Mouse (Mus musculus) hindbrain, embryonic 12.5 days (tissue): ENCODE data around the gene Nuak1. TPM values are rescaled to one million over a fixed set of nuclear protein-coding genes. Genes with fewer than 3 reads are reported as not detected.

ENCODE experiments used
- ATAC-seq: fragments of 200-750 bp; cut with Nextera tagmentation; 2 replicates; pipeline ENCODE4 v1.8.0; 2017; ENCODE audit warnings: moderate TSS enrichment; ENCODE audit not compliant: low FRiP score
- H3K27ac ChIP-seq: fragments of 300-500 bp; sonication (generic); 2 replicates; pipeline ENCODE4 v1.5.1; 2016; ENCODE audit warnings: mild to moderate bottlenecking
- H3K27me3 ChIP-seq: fragments of 300-500 bp; sonication (generic); 2 replicates; pipeline ENCODE4 v1.6.1; 2016; ENCODE audit warnings: mild to moderate bottlenecking
- H3K36me3 ChIP-seq: fragments of 300-500 bp; sonication (generic); 2 replicates; pipeline ENCODE4 v1.6.1; 2016; ENCODE audit warnings: mild to moderate bottlenecking
- H3K4me1 ChIP-seq: fragments of 300-500 bp; sonication (generic); 2 replicates; pipeline ENCODE4 v1.6.1; 2016
- H3K4me2 ChIP-seq: fragments of 300-500 bp; sonication (generic); replicated peaks from 2 replicates; pipeline ENCODE4 v1.6.1; 2016; ENCODE audit warnings: mild to moderate bottlenecking
- H3K4me3 ChIP-seq: fragments of 300-500 bp; sonication (generic); 2 replicates; pipeline ENCODE4 v1.5.1; 2016; ENCODE audit warnings: mild to moderate bottlenecking
- H3K9ac ChIP-seq: fragments of 300-500 bp; sonication (generic); 2 replicates; pipeline ENCODE4 v1.6.1; 2016; ENCODE audit warnings: mild to moderate bottlenecking, moderate library complexity
- H3K9me3 ChIP-seq: fragments of 300-500 bp; sonication (generic); replicated peaks from 2 replicates; pipeline ENCODE4 v1.6.1; 2016; ENCODE audit warnings: mild to moderate bottlenecking
- WGBS: fragments of 180-500 bp; shearing (Covaris S2); methylation state at CpG from one replicate; pipeline ENCODE4 v1.1.7; 2016; 5-methylcytosine and 5-hydroxymethylcytosine counted together
- polyA plus RNA-seq: library from polyadenylated mRNA; unstranded; fragments of >200 nt; fragmentation: Nextera tagmentation; extraction: Ambion mirVana; gene quantifications from 2 replicates; pipeline ENCODE4 v1.2.1, GENCODE M21; 2016

Nuak1 gene
- polyA plus RNA-seq, 1 experiment from 2014 or later: 4.6 TPM

DNA sequence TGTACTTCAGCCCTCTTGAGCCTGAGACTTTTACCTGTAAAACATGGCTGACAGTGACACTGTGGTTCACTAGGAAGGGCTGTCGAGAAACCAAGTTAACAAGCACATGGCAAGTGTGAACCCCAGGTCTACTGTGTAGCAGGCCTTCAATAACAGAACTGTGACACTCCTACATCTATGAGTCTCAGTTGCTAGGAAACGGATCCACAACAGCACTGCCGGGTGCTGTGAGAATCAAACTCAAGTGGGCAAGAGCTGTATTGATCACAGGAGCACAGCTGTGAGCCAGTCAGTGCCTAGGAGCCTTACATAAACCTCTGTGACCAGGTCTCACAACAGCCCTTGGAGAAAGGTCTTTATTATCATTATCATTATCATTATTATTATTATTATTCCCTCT lies 54.2 kb downstream of the Nuak1 start:
- WGBS: 65% methylated on average over 3 of the region's 3 CpGs
- no peak overlapping the region for H3K9ac ChIP-seq
- H3K9me3 ChIP-seq: no peaks in the 10 kb centered on the region
- no peaks in the 10 kb centered on the region for H3K27me3 ChIP-seq
- peaks cover 73% of the 10 kb centered on the region for H3K4me1 ChIP-seq
- no peak overlapping the region for H3K4me3 ChIP-seq
- no peak for ATAC-seq
- no peak overlapping the region for H3K4me2 ChIP-seq
- no peak overlapping the region for H3K27ac ChIP-seq
- peaks cover 2% of the 10 kb centered on the region; the same call in 1 of the 2 replicates for H3K36me3 ChIP-seq

DNA sequence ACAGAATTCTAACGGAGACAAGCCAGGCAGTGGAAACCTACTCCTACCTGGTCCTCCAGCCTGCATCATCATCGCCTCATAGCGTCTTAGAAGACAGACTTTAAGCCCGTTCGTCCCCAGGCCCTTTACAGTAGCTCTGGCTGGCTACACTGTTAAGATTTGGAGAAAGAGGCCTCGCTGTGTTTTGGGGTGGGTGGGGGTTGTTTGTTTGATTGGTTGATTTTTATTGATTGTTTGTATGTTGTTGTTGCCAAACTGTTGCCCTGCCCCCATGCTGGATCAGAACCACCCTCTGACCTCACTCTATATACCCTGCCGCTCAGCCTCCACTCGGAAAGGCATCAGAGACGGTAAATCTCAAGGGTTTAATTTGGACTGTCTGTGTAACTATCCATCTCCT lies 55.6 kb downstream of the Nuak1 start:
- H3K27me3 ChIP-seq: no peaks in the 10 kb centered on the region
- H3K9me3 ChIP-seq: no peaks in the 10 kb centered on the region
- no peak overlapping the region for H3K9ac ChIP-seq
- ATAC-seq: no peak
- H3K4me1 ChIP-seq: peaks cover 67% of the 10 kb centered on the region
- 76% methylated on average over 9 of the region's 9 CpGs for WGBS
- H3K27ac ChIP-seq: peak overlapping the region; percentile 30; the same call in 1 of the 2 replicates
- H3K4me2 ChIP-seq: no peak overlapping the region
- no peak overlapping the region for H3K4me3 ChIP-seq
- peaks cover 4% of the 10 kb centered on the region for H3K36me3 ChIP-seq

DNA sequence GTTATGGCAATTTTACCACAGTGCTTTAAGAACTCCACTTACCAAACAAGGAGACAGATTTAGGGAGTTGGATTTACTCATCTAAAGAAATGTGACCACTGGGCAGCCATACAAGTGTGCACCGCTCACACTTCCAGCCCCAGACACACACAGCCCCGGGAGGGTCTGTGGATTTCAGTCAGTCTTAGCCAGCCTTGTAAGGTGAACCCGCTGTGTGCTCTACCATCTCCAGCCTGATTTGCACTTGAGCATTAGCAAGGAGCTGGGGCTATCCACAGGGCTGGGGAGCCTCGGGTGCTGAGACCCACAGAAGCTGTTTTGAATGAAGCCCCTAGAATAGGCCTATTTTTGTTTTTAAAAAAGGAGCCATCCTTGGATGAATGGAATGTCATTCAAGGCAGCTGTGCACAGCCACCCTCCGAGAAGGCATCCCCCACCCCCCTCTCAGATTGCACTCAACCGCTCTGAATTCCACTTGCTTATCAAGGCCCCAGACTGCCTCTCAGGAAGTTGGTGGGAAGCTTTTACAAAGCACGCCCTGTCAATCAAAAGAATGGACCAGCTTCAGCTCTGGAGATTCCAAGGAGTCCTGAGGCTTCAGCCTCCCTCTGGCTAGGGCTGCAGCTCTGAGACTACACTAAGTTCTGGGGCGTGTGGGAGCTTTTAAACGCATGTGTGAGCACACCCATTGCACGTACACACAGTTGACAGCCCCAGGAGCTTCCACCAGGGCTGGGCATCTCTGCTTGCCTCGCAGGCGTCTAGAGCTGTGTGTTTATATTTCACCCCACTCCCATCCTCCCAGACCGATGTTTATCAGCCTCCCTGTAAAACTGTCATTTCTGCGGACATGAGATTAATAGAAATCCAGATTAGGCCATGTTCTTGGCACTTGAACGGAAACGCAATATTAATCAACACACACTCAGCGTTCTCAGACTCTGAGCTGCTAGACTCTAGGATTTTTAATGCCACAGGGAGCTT lies 57.2 kb downstream of the Nuak1 start:
- H3K27ac ChIP-seq: peak overlapping the region; percentile 77
- peak; percentile 68 for ATAC-seq
- H3K9me3 ChIP-seq: no peaks in the 10 kb centered on the region
- H3K4me3 ChIP-seq: no peak overlapping the region
- no peaks in the 10 kb centered on the region for H3K27me3 ChIP-seq
- no peak overlapping the region for H3K9ac ChIP-seq
- H3K4me2 ChIP-seq: no peak overlapping the region; the same call in 1 of the 2 replicates
- H3K4me1 ChIP-seq: peaks cover 52% of the 10 kb centered on the region
- peaks cover 8% of the 10 kb centered on the region for H3K36me3 ChIP-seq
- 19% methylated on average over 17 of the region's 17 CpGs for WGBS

DNA sequence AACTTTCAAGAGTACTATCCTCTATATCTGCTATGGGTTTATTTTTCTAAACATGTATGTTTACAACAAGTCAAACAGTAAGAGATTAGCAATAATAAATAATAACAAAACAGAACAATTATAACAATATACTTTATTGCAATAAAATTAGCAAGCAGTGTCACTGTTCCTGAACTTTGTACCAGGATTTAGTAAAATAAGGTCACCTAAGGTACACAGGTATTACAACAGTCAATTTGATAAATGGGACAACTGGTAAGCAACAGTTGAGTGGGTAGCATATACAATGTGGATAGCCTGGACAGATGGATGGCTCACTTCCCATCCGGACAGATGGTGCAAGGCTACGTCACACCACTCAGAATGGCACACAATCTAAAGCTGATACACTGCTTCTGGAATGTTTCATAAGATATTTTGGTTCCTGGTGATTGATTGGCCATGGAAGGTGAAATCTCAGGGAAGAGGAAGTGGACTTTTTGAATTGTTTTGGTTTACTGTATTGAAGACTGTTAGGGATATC lies 59.1 kb downstream of the Nuak1 start:
- Histone ChIP-seq H3K4me2 (no peak overlapping the region), H3K4me1 (peaks cover 33% of the 10 kb centered on the region), H3K9me3 (no peaks in the 10 kb centered on the region), H3K27ac (no peak overlapping the region), H3K27me3 (no peaks in the 10 kb centered on the region), H3K9ac (no peak overlapping the region), H3K36me3 (peaks cover 18% of the 10 kb centered on the region), H3K4me3 (no peak overlapping the region)
- no peak for ATAC-seq
- 89% methylated on average over 2 of the region's 2 CpGs for WGBS

DNA sequence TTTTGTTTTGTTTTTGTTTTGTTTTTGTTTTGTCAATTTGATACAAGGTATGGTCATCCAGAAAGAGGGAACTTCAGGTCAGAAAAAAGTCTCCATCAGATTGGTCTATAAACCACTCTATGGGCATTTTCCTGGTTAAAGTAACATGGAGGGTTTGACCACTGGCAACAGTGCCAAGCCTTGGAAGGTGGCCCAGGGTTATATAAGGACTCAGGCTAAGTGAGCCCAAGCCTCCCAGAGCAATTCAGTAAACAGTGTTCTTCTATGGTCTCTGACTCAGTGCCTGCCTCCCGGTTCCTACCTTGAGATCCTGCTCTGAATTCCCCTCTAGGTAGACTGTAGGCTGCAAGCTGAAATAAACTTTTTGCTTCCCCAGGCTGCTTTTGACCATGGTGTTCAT lies 61.0 kb downstream of the Nuak1 start:
- Histone ChIP-seq H3K9me3 (no peaks in the 10 kb centered on the region), H3K27ac (no peak overlapping the region), H3K27me3 (no peaks in the 10 kb centered on the region), H3K4me2 (no peak overlapping the region), H3K4me1 (peaks cover 16% of the 10 kb centered on the region), H3K9ac (no peak overlapping the region), H3K4me3 (no peak overlapping the region), H3K36me3 (peaks cover 29% of the 10 kb centered on the region)
- no peak for ATAC-seq
- WGBS: 96% methylated on average over 1 of the region's 1 CpGs

DNA sequence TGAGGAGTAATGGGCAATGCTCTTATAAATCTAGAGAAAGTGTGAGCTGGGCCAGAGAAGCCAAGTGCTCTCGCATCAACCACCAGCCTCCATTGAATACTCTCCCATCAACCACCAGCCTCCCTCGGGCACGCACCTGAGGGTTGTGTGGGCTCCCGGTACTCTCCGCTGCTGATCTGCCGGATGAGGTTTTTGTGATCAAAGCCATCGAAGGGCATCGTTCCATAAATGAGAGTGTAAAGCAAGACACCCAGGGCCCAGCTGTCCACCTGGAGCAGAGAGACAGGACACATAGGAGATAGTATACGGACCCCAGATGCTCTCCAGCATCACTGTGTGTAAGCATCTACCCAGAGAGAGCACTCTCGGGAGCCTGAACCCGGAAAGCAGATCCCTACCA lies 62.4 kb downstream of the Nuak1 start:
- Histone ChIP-seq H3K4me1 (peaks cover 10% of the 10 kb centered on the region), H3K27ac (no peak overlapping the region), H3K9ac (no peak overlapping the region), H3K9me3 (no peaks in the 10 kb centered on the region), H3K27me3 (no peaks in the 10 kb centered on the region), H3K4me2 (no peak overlapping the region), H3K4me3 (no peak overlapping the region), H3K36me3 (peaks cover 37% of the 10 kb centered on the region)
- WGBS: 95% methylated on average over 11 of the region's 11 CpGs
- no peak for ATAC-seq

DNA sequence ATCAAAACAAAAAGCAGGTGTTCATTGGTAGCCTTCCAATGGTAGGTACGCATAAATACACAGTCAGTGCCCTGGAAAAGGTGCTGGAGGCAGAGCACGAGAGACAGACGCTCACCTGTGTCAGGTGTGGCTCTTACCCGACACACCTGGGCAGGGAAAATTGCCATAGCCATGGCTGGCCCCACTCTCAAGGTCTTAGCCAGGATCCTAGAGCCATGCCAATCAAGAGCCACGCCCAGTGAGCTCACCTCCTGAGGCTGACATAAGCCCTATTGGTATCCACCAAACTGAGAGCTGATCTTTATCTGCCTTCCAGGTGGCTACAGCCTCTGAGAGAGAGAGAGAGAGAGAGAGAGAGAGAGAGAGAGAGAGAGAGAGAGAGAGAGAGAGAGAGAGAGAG lies 64.1 kb downstream of the Nuak1 start:
- ATAC-seq: no peak
- H3K9ac ChIP-seq: no peak overlapping the region

DNA sequence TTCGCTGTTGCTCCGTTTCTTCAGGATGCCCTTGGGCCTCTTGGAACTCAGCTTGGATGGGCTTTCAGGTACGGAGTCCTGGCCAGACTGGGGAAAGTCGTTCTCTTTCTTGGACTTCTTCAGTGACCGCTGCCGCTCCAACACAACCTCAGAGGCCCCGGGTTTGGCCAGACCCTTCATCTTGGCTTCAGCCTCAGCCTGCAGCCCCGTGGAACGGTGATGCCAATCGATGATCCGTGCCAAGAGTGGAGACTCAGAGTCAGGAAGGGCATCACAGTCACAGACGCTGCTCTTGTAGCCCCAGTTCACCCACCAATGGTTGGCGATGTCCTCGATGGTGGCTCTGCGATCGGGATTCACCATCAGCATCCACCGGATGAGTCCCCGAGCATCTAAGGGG lies 65.4 kb downstream of the Nuak1 start:
- Histone ChIP-seq H3K9ac (no peak overlapping the region), H3K27me3 (no peaks in the 10 kb centered on the region), H3K36me3 (peaks cover 33% of the 10 kb centered on the region), H3K4me2 (no peak overlapping the region), H3K9me3 (no peaks in the 10 kb centered on the region), H3K4me1 (peaks cover 24% of the 10 kb centered on the region), H3K4me3 (no peak overlapping the region), H3K27ac (no peak overlapping the region)
- ATAC-seq: no peak
- 97% methylated on average over 18 of the region's 18 CpGs for WGBS

More for the DNA sequence above, 64.1 kb downstream of the Nuak1 start:
- H3K4me1 ChIP-seq: peaks cover 23% of the 10 kb centered on the region
- no peak overlapping the region for H3K27ac ChIP-seq
- no peak overlapping the region for H3K4me2 ChIP-seq
- no peaks in the 10 kb centered on the region for H3K27me3 ChIP-seq
- no peak overlapping the region for H3K4me3 ChIP-seq
- peaks cover 37% of the 10 kb centered on the region for H3K36me3 ChIP-seq
- WGBS: 87% methylated on average over 5 of the region's 5 CpGs
- H3K9me3 ChIP-seq: no peaks in the 10 kb centered on the region

DNA sequence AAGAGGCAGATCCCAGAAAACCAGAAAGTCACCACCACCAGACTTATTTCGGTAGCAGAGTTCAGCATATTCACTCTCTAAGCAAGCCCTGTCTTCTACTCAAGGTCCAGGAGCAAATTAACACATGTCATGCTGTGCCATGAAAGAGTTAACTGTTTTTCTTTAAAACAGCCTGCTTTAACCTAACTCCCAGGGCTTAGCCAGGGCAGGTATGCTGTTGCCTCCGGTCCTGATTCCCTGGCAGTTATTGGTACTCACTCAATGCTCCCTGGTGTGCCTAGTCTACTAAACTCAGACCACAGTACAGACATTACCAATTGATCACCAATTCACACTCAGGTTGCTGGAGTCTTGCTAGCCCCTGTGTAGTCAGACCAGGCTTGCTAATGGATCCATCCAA lies 66.9 kb downstream of the Nuak1 start:
- H3K4me3 ChIP-seq: no peak overlapping the region
- no peak overlapping the region for H3K9ac ChIP-seq
- 80% methylated on average over 2 of the region's 2 CpGs for WGBS
- no peak overlapping the region for H3K27ac ChIP-seq
- peaks cover 29% of the 10 kb centered on the region for H3K36me3 ChIP-seq
- peaks cover 24% of the 10 kb centered on the region for H3K4me1 ChIP-seq
- no peak for ATAC-seq
- H3K27me3 ChIP-seq: no peaks in the 10 kb centered on the region
- H3K4me2 ChIP-seq: no peak overlapping the region
- H3K9me3 ChIP-seq: no peaks in the 10 kb centered on the region; the same call in 1 of the 2 replicates

DNA sequence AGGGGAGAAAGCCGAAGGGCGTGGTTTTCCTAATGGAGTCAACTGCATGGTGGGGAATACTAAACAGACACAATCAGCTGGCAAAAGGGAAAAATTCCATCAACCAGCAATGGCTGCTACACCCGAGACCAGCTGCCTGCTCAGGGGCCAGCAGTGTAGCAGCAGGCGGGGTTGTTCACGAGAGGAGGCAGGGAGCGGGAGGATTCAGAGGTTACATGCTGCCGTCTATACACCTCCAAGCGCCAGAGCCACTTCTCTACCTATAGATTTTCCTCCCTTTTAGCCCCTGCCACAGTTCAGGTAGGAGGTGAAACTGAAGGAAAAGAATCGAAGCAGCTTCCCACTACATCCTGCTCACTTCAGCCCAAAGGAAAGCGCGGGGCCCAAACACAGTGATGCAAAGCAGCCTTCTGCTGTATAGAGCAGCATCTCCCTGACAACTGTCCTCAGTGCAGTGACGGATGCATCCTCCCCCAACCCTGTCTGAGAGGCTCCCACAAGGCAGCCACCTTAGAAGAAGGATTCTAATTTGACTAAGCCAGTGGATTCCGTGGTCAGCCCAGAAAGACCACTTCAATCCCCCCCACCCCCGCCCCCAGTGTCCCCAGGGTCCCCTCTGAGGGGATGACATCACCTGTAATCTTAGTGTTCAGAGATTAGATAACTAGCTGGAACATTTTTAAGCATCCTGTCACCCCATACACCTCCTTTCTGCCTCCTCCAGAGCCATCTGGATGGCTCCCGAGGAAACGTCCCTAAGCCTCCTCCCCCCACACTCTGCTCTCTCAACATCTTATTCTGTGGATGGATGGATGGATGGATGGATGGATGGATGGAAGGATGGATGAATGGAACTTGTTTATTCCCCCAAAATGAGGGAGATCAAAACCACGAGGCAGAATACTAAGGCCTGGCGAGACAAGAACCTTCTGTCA lies 68.0 kb downstream of the Nuak1 start:
- peak overlapping the region; percentile 62 for H3K27ac ChIP-seq
- peak overlapping the region; percentile 0 for H3K4me3 ChIP-seq
- peak overlapping the region; percentile 38 for H3K4me2 ChIP-seq
- 36% methylated on average over 18 of the region's 18 CpGs for WGBS
- peak; percentile 87 for ATAC-seq
- H3K36me3 ChIP-seq: peaks cover 21% of the 10 kb centered on the region
- H3K9ac ChIP-seq: peak overlapping the region; percentile 23
- no peaks in the 10 kb centered on the region; the same call in 1 of the 2 replicates for H3K9me3 ChIP-seq
- peaks cover 24% of the 10 kb centered on the region for H3K4me1 ChIP-seq
- H3K27me3 ChIP-seq: no peaks in the 10 kb centered on the region

DNA sequence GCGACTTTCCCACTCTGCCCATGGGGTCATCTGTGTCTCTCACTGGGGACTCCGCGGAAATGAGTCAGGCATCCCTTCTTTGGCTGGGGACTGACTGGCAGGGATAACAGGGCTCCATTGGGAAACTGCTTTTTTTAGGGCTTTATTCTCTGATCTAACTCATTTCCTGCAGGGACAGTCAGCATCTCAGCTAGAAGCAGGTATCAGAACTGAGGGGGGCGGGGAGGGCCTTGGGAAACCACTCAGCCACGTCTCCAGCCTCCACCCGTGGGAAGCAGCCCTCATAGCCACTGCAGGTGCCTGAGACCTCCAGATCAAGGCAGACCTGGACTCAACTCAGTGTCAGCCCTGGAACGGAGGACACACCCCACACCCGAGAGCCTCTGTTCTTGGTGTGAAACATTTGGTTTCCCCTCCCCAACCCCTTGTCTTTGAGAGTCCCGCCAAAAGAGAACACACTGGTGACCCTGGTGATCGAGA lies 68.7 kb downstream of the Nuak1 start:
- Histone ChIP-seq H3K36me3 (peaks cover 20% of the 10 kb centered on the region), H3K4me1 (peaks cover 24% of the 10 kb centered on the region), H3K9ac (peak overlapping the region; percentile 23; the same call in 1 of the 2 replicates), H3K27me3 (no peaks in the 10 kb centered on the region), H3K9me3 (no peaks in the 10 kb centered on the region; the same call in 1 of the 2 replicates), H3K4me2 (peak overlapping the region; percentile 38), H3K4me3 (0 out of 2 replicates have a peak overlapping the region, but pooled peaks have one; percentile 0), H3K27ac (peak overlapping the region; percentile 62)
- peak; percentile 14 for ATAC-seq
- 27% methylated on average over 10 of the region's 10 CpGs for WGBS
